In the genomic region with DNA sequence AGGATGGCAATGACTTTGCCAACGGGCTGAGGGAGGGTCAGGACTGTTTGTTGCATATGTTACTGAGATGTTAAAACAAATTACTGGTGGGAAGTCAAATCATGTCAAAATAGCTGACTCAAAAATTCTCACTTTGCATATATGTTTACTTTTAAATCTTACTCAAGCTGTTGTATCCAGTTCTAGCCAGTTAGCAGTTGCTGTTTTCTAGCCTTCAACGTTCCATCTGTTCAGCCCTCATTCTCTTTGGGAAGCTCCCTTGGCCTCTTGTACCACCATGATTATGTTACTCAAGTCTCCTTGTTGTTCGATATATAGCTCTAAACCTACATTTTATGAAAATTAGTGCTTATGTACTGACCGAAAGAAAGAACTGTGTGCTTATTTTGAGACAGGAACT, we compare ENCODE assay signal across 24 mouse cellular contexts. TPM values are rescaled to one million over a fixed set of nuclear protein-coding genes. Genes with fewer than 3 reads are reported as not detected.
A peak's percentile ranks its signal among the peaks of the same experiment; 100 is the strongest.
DNase-seq lines count a peak whose midpoint lies in the region; ATAC-seq and TF ChIP-seq lines count a peak whose summit lies in the region.
"Had no signal": no experiment of that assay in that cellular context is flagged by ENCODE, and none has a peak within 500 bp of the region (broad histone marks: within the 10 kb centered on the region; RNA-seq: fewer than 3 reads in every experiment).

No protein-coding gene starts in this region.

- H3K4me1 ChIP-seq in forebrain, embryonic 15.5 days, result peaks cover 15% of the 10 kb centered on the region
- H3K4me1 ChIP-seq in forebrain, embryonic 12.5 days, result peaks cover 21% of the 10 kb centered on the region
- H3K4me1 ChIP-seq in forebrain, postnatal 0 days (ENCODE audit: insufficient read depth), result peaks cover 8% of the 10 kb centered on the region; the same call in 1 of the 2 replicates
- peaks cover 26% of the 10 kb centered on the region for H3K4me1 ChIP-seq in forebrain, embryonic 10.5 days

- H3K27me3 ChIP-seq in forebrain, embryonic 15.5 days, result no peaks in the 10 kb centered on the region
- H3K27me3 ChIP-seq in forebrain, embryonic 12.5 days, result no peaks in the 10 kb centered on the region
- no peaks in the 10 kb centered on the region; the same call in 1 of the 2 replicates for H3K27me3 ChIP-seq in forebrain, postnatal 0 days (ENCODE audit: insufficient read depth, low read length)
- no peaks in the 10 kb centered on the region for H3K27me3 ChIP-seq in forebrain, embryonic 10.5 days (ENCODE audit: poor library complexity, severe bottlenecking)
- H3K27me3 ChIP-seq: embryonic facial prominence, embryonic 13.5 days; embryonic facial prominence, embryonic 15.5 days had no signal

- no peaks in the 10 kb centered on the region for H3K36me3 ChIP-seq in forebrain, embryonic 15.5 days
- no peaks in the 10 kb centered on the region for H3K36me3 ChIP-seq in forebrain, embryonic 12.5 days (replicated peaks)
- H3K36me3 ChIP-seq in forebrain, postnatal 0 days (ENCODE audit: insufficient read depth), result no peaks in the 10 kb centered on the region
- no peaks in the 10 kb centered on the region for H3K36me3 ChIP-seq in forebrain, embryonic 10.5 days (replicated peaks)
- H3K36me3 ChIP-seq: embryonic facial prominence, embryonic 13.5 days; embryonic facial prominence, embryonic 15.5 days had no signal

- H3K9ac ChIP-seq in forebrain, embryonic 15.5 days (replicated peaks), result no peak overlapping the region
- H3K9ac ChIP-seq in forebrain, embryonic 12.5 days, result no peak overlapping the region
- no peak overlapping the region for H3K9ac ChIP-seq in forebrain, postnatal 0 days
- H3K9ac ChIP-seq: embryonic facial prominence, embryonic 13.5 days; embryonic facial prominence, embryonic 15.5 days had no signal

- no peaks in the 10 kb centered on the region for H3K9me3 ChIP-seq in forebrain, embryonic 15.5 days
- no peaks in the 10 kb centered on the region for H3K9me3 ChIP-seq in forebrain, embryonic 12.5 days
- H3K9me3 ChIP-seq in forebrain, postnatal 0 days (ENCODE audit: low read length), result no peaks in the 10 kb centered on the region
- H3K9me3 ChIP-seq in forebrain, embryonic 10.5 days, result no peaks in the 10 kb centered on the region
- H3K9me3 ChIP-seq: embryonic facial prominence, embryonic 13.5 days; embryonic facial prominence, embryonic 15.5 days had no signal

- H3K4me2 ChIP-seq in forebrain, embryonic 15.5 days (replicated peaks), result no peak overlapping the region
- no peak overlapping the region for H3K4me2 ChIP-seq in forebrain, embryonic 12.5 days
- H3K4me2 ChIP-seq in forebrain, postnatal 0 days (ENCODE audit: low read depth), result no peak overlapping the region
- H3K4me2 ChIP-seq: embryonic facial prominence, embryonic 13.5 days; embryonic facial prominence, embryonic 15.5 days had no signal

- H3K4me3 ChIP-seq in forebrain, embryonic 15.5 days, result no peak overlapping the region
- no peak overlapping the region for H3K4me3 ChIP-seq in forebrain, embryonic 12.5 days (replicated peaks)
- H3K4me3 ChIP-seq in forebrain, postnatal 0 days (ENCODE audit: low read depth, low read length), result no peak overlapping the region
- no peak overlapping the region for H3K4me3 ChIP-seq in forebrain, embryonic 10.5 days
- H3K4me3 ChIP-seq: embryonic facial prominence, embryonic 13.5 days; embryonic facial prominence, embryonic 15.5 days; erythroblast, embryonic 14.5 days had no signal

- no peak overlapping the region for H3K27ac ChIP-seq in forebrain, embryonic 15.5 days (replicated peaks)
- no peak overlapping the region for H3K27ac ChIP-seq in forebrain, embryonic 12.5 days
- H3K27ac ChIP-seq in forebrain, postnatal 0 days (ENCODE audit: low read depth, low read length), result no peak overlapping the region
- no peak overlapping the region for H3K27ac ChIP-seq in forebrain, embryonic 10.5 days
- H3K27ac ChIP-seq: embryonic facial prominence, embryonic 13.5 days; embryonic facial prominence, embryonic 15.5 days had no signal

- TF ChIP-seq CTCF in forebrain, postnatal 0 days (IDR thresholded peaks at IDR 0.05; ENCODE audit: low read depth), result no peak

- peak; percentile 43 for DNase-seq in forebrain, postnatal 0 days
- DNase-seq in forebrain, embryonic 10.5 days (ENCODE audit: extremely low spot score, low spot score), result no peak
- DNase-seq: adrenal gland, adult 2 months; adrenal gland, postnatal 10 days; adrenal gland, postnatal 25 days; cerebellum, adult 11 months; cerebellum, adult 18-20 months; cerebellum, adult 8-10 months; cerebellum, adult 9-11 months; cerebellum, postnatal 14 days; cerebellum, postnatal 36 days; embryo, embryonic 11 days had no signal

- WGBS in forebrain, embryonic 15.5 days, result 78% methylated on average over 4 of the region's 4 CpGs
- WGBS in forebrain, embryonic 12.5 days, result 91% methylated on average over 4 of the region's 4 CpGs
- 68% methylated on average over 4 of the region's 4 CpGs for WGBS in forebrain, postnatal 0 days
- WGBS in forebrain, embryonic 10.5 days, result 92% methylated on average over 4 of the region's 4 CpGs

- 0 out of 2 replicates have a peak, but pooled peaks have one; percentile 28 for ATAC-seq in forebrain, embryonic 15.5 days (replicated peaks)
- ATAC-seq in forebrain, embryonic 12.5 days (ENCODE audit: low FRiP score), result no peak
- ATAC-seq in forebrain, postnatal 0 days, result peak; percentile 68

RNA-seq across cellular contexts. Expression of gene Zfp219, which starts 5.8 kb away (rescaled TPM):
- 43.3 and 48.9 TPM in 2 replicates for polyA plus RNA-seq in forebrain, embryonic 15.5 days (2015; fragmentation: Nextera tagmentation; extraction: Ambion mirVana)
- 97.1 and 101 TPM in 2 replicates for polyA plus RNA-seq in forebrain, embryonic 12.5 days (2016; fragmentation: Nextera tagmentation; extraction: Ambion mirVana)
- 37.2 and 51.4 TPM in 2 replicates for total RNA-seq in forebrain, postnatal 0 days (2014; rRNA removed)
- 16.6 and 19.8 TPM in 2 replicates for polyA plus RNA-seq in forebrain, postnatal 0 days (2015; fragmentation: Nextera tagmentation; extraction: Ambion mirVana)
- 85.4 and 87.6 TPM in 2 replicates for polyA plus RNA-seq in forebrain, embryonic 10.5 days (2016; fragmentation: Nextera tagmentation; extraction: Ambion mirVana)

RNA-seq across cellular contexts. Expression of gene Tmem253, which starts 10.9 kb away (rescaled TPM):
- 0.28 and 0.64 TPM in 2 replicates for polyA plus RNA-seq in forebrain, embryonic 15.5 days (2015; fragmentation: Nextera tagmentation; extraction: Ambion mirVana)
- polyA plus RNA-seq in forebrain, embryonic 12.5 days (2016; fragmentation: Nextera tagmentation; extraction: Ambion mirVana), result 1.1 TPM in 2 replicates
- total RNA-seq in forebrain, postnatal 0 days (2014; rRNA removed), result 0.38 TPM in 1 of 2 replicates, not detected in the other
- polyA plus RNA-seq in forebrain, postnatal 0 days (2015; fragmentation: Nextera tagmentation; extraction: Ambion mirVana), result 0.67 TPM in 1 of 2 replicates, not detected in the other
- polyA plus RNA-seq in forebrain, embryonic 10.5 days (2016; fragmentation: Nextera tagmentation; extraction: Ambion mirVana), result 0.63 and 0.96 TPM in 2 replicates
- total RNA-seq: common myeloid progenitor, adult 5-6 weeks had no signal
- polyA plus RNA-seq: erythroblast, embryonic 14.5 days had no signal

RNA-seq across cellular contexts. Expression of gene Olfr221, which starts 15.9 kb away (rescaled TPM):
- polyA plus RNA-seq in forebrain, embryonic 15.5 days (2015; fragmentation: Nextera tagmentation; extraction: Ambion mirVana), result not detected in 2 replicates
- polyA plus RNA-seq in forebrain, embryonic 12.5 days (2016; fragmentation: Nextera tagmentation; extraction: Ambion mirVana), result not detected in 2 replicates
- total RNA-seq in forebrain, postnatal 0 days (2014; rRNA removed), result not detected in 2 replicates
- polyA plus RNA-seq in forebrain, postnatal 0 days (2015; fragmentation: Nextera tagmentation; extraction: Ambion mirVana), result not detected in 2 replicates
- polyA plus RNA-seq in forebrain, embryonic 10.5 days (2016; fragmentation: Nextera tagmentation; extraction: Ambion mirVana), result not detected in 2 replicates
- total RNA-seq: adrenal gland, adult 2 months; adrenal gland, postnatal 10 days; adrenal gland, postnatal 25 days; adrenal gland, postnatal 4 days; common myeloid progenitor, adult 5-6 weeks; ES-E14; MEL had no signal
- polyA plus RNA-seq: adrenal gland, adult 2 months; brain, embryonic 14.5 days; C2C12; embryonic facial prominence, embryonic 11.5 days; embryonic facial prominence, embryonic 13.5 days; erythroblast, embryonic 14.5 days had no signal

RNA-seq across cellular contexts. Expression of gene Arhgef40, which starts 41.8 kb away (rescaled TPM):
- 65.7 and 69.8 TPM in 2 replicates for polyA plus RNA-seq in forebrain, embryonic 15.5 days (2015; fragmentation: Nextera tagmentation; extraction: Ambion mirVana)
- polyA plus RNA-seq in forebrain, embryonic 12.5 days (2016; fragmentation: Nextera tagmentation; extraction: Ambion mirVana), result 116 and 117 TPM in 2 replicates
- 61.6 and 84.6 TPM in 2 replicates for total RNA-seq in forebrain, postnatal 0 days (2014; rRNA removed)
- 27.3 and 46.8 TPM in 2 replicates for polyA plus RNA-seq in forebrain, postnatal 0 days (2015; fragmentation: Nextera tagmentation; extraction: Ambion mirVana)
- polyA plus RNA-seq in forebrain, embryonic 10.5 days (2016; fragmentation: Nextera tagmentation; extraction: Ambion mirVana), result 97.5 and 102 TPM in 2 replicates
